Mouse (Mus musculus) liver, postnatal 0 days (tissue): Measurements from ENCODE around the gene Dscam. TPM values are rescaled to one million over a fixed set of nuclear protein-coding genes. Genes with fewer than 3 reads are reported as not detected.

Source experiments
- ATAC-seq: fragments of 200-750 bp; cut with Nextera tagmentation; 2 replicates; pipeline ENCODE4 v1.8.0; 2017; ENCODE audit warnings: mild to moderate bottlenecking, moderate library complexity
- DNase-seq: peaks from one replicate; pipeline ENCODE4 v3.0.0-alpha.2; 2016
- H3K27ac ChIP-seq: fragments of 300-500 bp; sonication (generic); 2 replicates; pipeline ENCODE4 v1.5.1; 2014; ENCODE audit warnings: antibody characterized with exemption, moderate library complexity, mild to moderate bottlenecking, low read depth
- H3K27me3 ChIP-seq: fragments of 300-500 bp; sonication (generic); 2 replicates; pipeline ENCODE4 v1.6.1; 2014; ENCODE audit warnings: low read length, control low read depth, mixed read lengths; ENCODE audit not compliant: insufficient read depth
- H3K36me3 ChIP-seq: fragments of 300-500 bp; sonication (generic); replicated peaks from 2 replicates; pipeline ENCODE4 v1.6.1; 2014; ENCODE audit warnings: mild to moderate bottlenecking, control low read depth, low read length, moderate library complexity, mixed read lengths; ENCODE audit not compliant: insufficient read depth
- H3K4me1 ChIP-seq: fragments of 300-500 bp; sonication (generic); 2 replicates; pipeline ENCODE4 v1.6.1; 2014; ENCODE audit warnings: antibody characterized with exemption, mild to moderate bottlenecking, control low read depth; ENCODE audit not compliant: insufficient read depth
- H3K4me2 ChIP-seq: fragments of 300-500 bp; sonication (generic); 2 replicates; pipeline ENCODE4 v1.6.1; 2014; ENCODE audit warnings: low read depth, mild to moderate bottlenecking, low read length, moderate library complexity, mixed read lengths
- H3K4me3 ChIP-seq: fragments of 300-500 bp; sonication (generic); 2 replicates; pipeline ENCODE4 v1.5.1; 2014; ENCODE audit warnings: low read depth, low read length
- H3K9ac ChIP-seq: fragments of 300-500 bp; sonication (generic); replicated peaks from 2 replicates; pipeline ENCODE4 v1.6.1; 2014; ENCODE audit warnings: mild to moderate bottlenecking, moderate library complexity
- H3K9me3 ChIP-seq: fragments of 300-500 bp; sonication (generic); 2 replicates; pipeline ENCODE4 v1.6.1; 2016; ENCODE audit warnings: mild to moderate bottlenecking, control low read depth, low read length, mixed read lengths
- CTCF ChIP-seq: sonication (generic); IDR thresholded peaks from 2 replicates; pipeline ENCODE4 v1.5.1; 2016; ENCODE audit warnings: antibody characterized with exemption, low read depth
- EP300 ChIP-seq: IDR thresholded peaks from 2 replicates; pipeline ENCODE4 v1.6.1; 2016; ENCODE audit warnings: antibody characterized with exemption, low read depth, mild to moderate bottlenecking
- WGBS: fragments of 180-500 bp; shearing (Covaris S2); extraction: QIAGEN DNeasy Blood & Tissue Kit; methylation state at CpG from one replicate; pipeline ENCODE4 v1.1.7; 2014; ENCODE audit not compliant: insufficient replicate concordance; 5-methylcytosine and 5-hydroxymethylcytosine counted together
- polyA plus RNA-seq: library from polyadenylated mRNA; unstranded; fragments of >200 nt; fragmentation: Nextera tagmentation; extraction: Ambion mirVana; gene quantifications from 2 replicates; pipeline ENCODE4 v1.2.1, GENCODE M21; 2015

Gene Dscam
- polyA plus RNA-seq, 1 experiment from 2014 or later: not detected

- 80% methylated on average over 5 of the region's 5 CpGs for WGBS
- TF ChIP-seq EP300: no peak
- no peaks in the 10 kb centered on the region for H3K36me3 ChIP-seq
- DNase-seq: no peak
- no peak for ATAC-seq
- no peaks in the 10 kb centered on the region for H3K27me3 ChIP-seq
- H3K9me3 ChIP-seq: no peaks in the 10 kb centered on the region
- H3K4me3 ChIP-seq: no peak overlapping the region
- no peak overlapping the region for H3K9ac ChIP-seq
- no peaks in the 10 kb centered on the region for H3K4me1 ChIP-seq
- H3K4me2 ChIP-seq: no peak overlapping the region
- H3K27ac ChIP-seq: no peak overlapping the region
Observed at GRCm38 (mm10) chr16:96620402-96620801, 550.1 kb downstream of the Dscam start.

- no peak for ATAC-seq
- no peaks in the 10 kb centered on the region for H3K4me1 ChIP-seq
- no peak overlapping the region for H3K9ac ChIP-seq
- no peak for DNase-seq
- H3K4me3 ChIP-seq: no peak overlapping the region
- TF ChIP-seq CTCF (no peak), EP300 (no peak)
- H3K36me3 ChIP-seq: no peaks in the 10 kb centered on the region
- no peak overlapping the region for H3K27ac ChIP-seq
- no peaks in the 10 kb centered on the region for H3K9me3 ChIP-seq
- 65% methylated on average over 4 of the region's 4 CpGs for WGBS
- H3K4me2 ChIP-seq: no peak overlapping the region
- no peaks in the 10 kb centered on the region for H3K27me3 ChIP-seq
Observed at GRCm38 (mm10) chr16:96617772-96618171, 552.8 kb downstream of the Dscam start.

- ATAC-seq (no peak), DNase-seq (no peak)
- 61% methylated on average over 4 of the region's 4 CpGs for WGBS
- Histone ChIP-seq H3K27me3 (no peaks in the 10 kb centered on the region), H3K27ac (no peak overlapping the region), H3K4me3 (no peak overlapping the region), H3K9me3 (no peaks in the 10 kb centered on the region), H3K9ac (no peak overlapping the region), H3K4me1 (no peaks in the 10 kb centered on the region), H3K36me3 (no peaks in the 10 kb centered on the region), H3K4me2 (no peak overlapping the region)
- no peak for TF ChIP-seq EP300
Observed at GRCm38 (mm10) chr16:96613275-96613674, 557.3 kb downstream of the Dscam start.

- Histone ChIP-seq H3K27me3 (no peaks in the 10 kb centered on the region), H3K36me3 (no peaks in the 10 kb centered on the region), H3K27ac (no peak overlapping the region), H3K9me3 (no peaks in the 10 kb centered on the region), H3K4me2 (no peak overlapping the region), H3K4me1 (no peaks in the 10 kb centered on the region), H3K9ac (no peak overlapping the region), H3K4me3 (no peak overlapping the region)
- ATAC-seq: no peak
- WGBS: 88% methylated on average over 1 of the region's 1 CpGs
- TF ChIP-seq EP300 (no peak), CTCF (peak; percentile 64)
- DNase-seq: peak; percentile 48
Observed at GRCm38 (mm10) chr16:96610806-96611205, 559.7 kb downstream of the Dscam start.

- ATAC-seq (no peak), DNase-seq (no peak)
- Histone ChIP-seq H3K4me2 (no peak overlapping the region), H3K27me3 (no peaks in the 10 kb centered on the region), H3K36me3 (no peaks in the 10 kb centered on the region), H3K9ac (no peak overlapping the region), H3K27ac (no peak overlapping the region), H3K9me3 (no peaks in the 10 kb centered on the region), H3K4me3 (no peak overlapping the region), H3K4me1 (no peaks in the 10 kb centered on the region)
- 50% methylated on average over 2 of the region's 2 CpGs for WGBS
- no peak for TF ChIP-seq EP300
- no peak for TF ChIP-seq CTCF
Observed at GRCm38 (mm10) chr16:96602206-96602605, 568.3 kb downstream of the Dscam start.

GRCm38 (mm10) chr16:96600791-96601190 lies 569.8 kb downstream of the Dscam start:
- TF ChIP-seq EP300 (no peak), CTCF (no peak)
- Histone ChIP-seq H3K9ac (no peak overlapping the region), H3K4me1 (no peaks in the 10 kb centered on the region), H3K4me3 (no peak overlapping the region), H3K9me3 (no peaks in the 10 kb centered on the region), H3K27ac (no peak overlapping the region), H3K27me3 (no peaks in the 10 kb centered on the region), H3K36me3 (no peaks in the 10 kb centered on the region), H3K4me2 (no peak overlapping the region)
- ATAC-seq: no peak
- no peak for DNase-seq
- 80% methylated on average over 11 of the region's 11 CpGs for WGBS

GRCm38 (mm10) chr16:96599401-96600060 lies 571.0 kb downstream of the Dscam start:
- Histone ChIP-seq H3K4me1 (no peaks in the 10 kb centered on the region), H3K4me2 (no peak overlapping the region), H3K4me3 (no peak overlapping the region), H3K27ac (no peak overlapping the region), H3K9ac (no peak overlapping the region), H3K9me3 (no peaks in the 10 kb centered on the region), H3K36me3 (no peaks in the 10 kb centered on the region), H3K27me3 (no peaks in the 10 kb centered on the region)
- TF ChIP-seq CTCF (no peak), EP300 (no peak)
- DNase-seq: no peak
- no peak for ATAC-seq
- 73% methylated on average over 3 of the region's 3 CpGs for WGBS
